Comparison of ENCODE assay signal across 35 mouse cellular contexts in genomic region chr9:51345768-51346167, GRCm38 (mm10). TPM values are rescaled to one million over a fixed set of nuclear protein-coding genes. Genes with fewer than 3 reads are reported as not detected.
"Had no signal": no experiment of that assay in that cellular context is flagged by ENCODE, and none has a peak within 500 bp of the region (broad histone marks: within the 10 kb centered on the region; RNA-seq: fewer than 3 reads in every experiment).

No protein-coding gene starts in this region.

- H3K9ac ChIP-seq: embryonic facial prominence, embryonic 12.5 days; embryonic facial prominence, embryonic 13.5 days; embryonic facial prominence, embryonic 15.5 days; forebrain, embryonic 12.5 days; forebrain, embryonic 13.5 days; forebrain, embryonic 15.5 days; forebrain, postnatal 0 days had no signal

- H3K27me3 ChIP-seq: embryonic facial prominence, embryonic 12.5 days; embryonic facial prominence, embryonic 15.5 days; forebrain, embryonic 12.5 days; forebrain, embryonic 13.5 days; forebrain, embryonic 15.5 days had no signal

- ATAC-seq: forebrain, embryonic 13.5 days; forebrain, embryonic 14.5 days; forebrain, embryonic 15.5 days; forebrain, embryonic 16.5 days; forebrain, postnatal 0 days had no signal

- H3K4me2 ChIP-seq: embryonic facial prominence, embryonic 12.5 days; embryonic facial prominence, embryonic 13.5 days; embryonic facial prominence, embryonic 15.5 days; forebrain, embryonic 12.5 days; forebrain, embryonic 13.5 days; forebrain, embryonic 15.5 days had no signal

- H3K4me3 ChIP-seq: embryonic facial prominence, embryonic 10.5 days; embryonic facial prominence, embryonic 12.5 days; embryonic facial prominence, embryonic 13.5 days; embryonic facial prominence, embryonic 15.5 days; erythroblast, embryonic 14.5 days; forebrain, embryonic 10.5 days; forebrain, embryonic 12.5 days; forebrain, embryonic 13.5 days; forebrain, embryonic 15.5 days; gastrocnemius, adult 2 months; heart, adult 2 months had no signal

- H3K9me3 ChIP-seq: embryonic facial prominence, embryonic 10.5 days; embryonic facial prominence, embryonic 12.5 days; embryonic facial prominence, embryonic 13.5 days; embryonic facial prominence, embryonic 15.5 days; forebrain, embryonic 10.5 days; forebrain, embryonic 12.5 days; forebrain, embryonic 13.5 days; forebrain, embryonic 15.5 days had no signal

- DNase-seq: cerebellum, adult 2 months; cerebellum, adult 8-10 months; cerebellum, adult 9-10 months; cerebellum, adult 9-11 months; cerebellum, postnatal 10 days; cerebellum, postnatal 14 days; cerebellum, postnatal 25 days; cerebellum, postnatal 36 days; embryo, embryonic 11 days; forebrain, postnatal 0 days; gastrocnemius, adult 2 months; gastrocnemius, postnatal 10 days; gastrocnemius, postnatal 14 days; gastrocnemius, postnatal 25 days; gastrocnemius, postnatal 36 days; heart, adult 11 months; heart, adult 18-20 months; heart, adult 2 months had no signal

- H3K36me3 ChIP-seq: embryonic facial prominence, embryonic 10.5 days; embryonic facial prominence, embryonic 12.5 days; embryonic facial prominence, embryonic 13.5 days; embryonic facial prominence, embryonic 15.5 days; forebrain, embryonic 10.5 days; forebrain, embryonic 12.5 days; forebrain, embryonic 15.5 days had no signal

- H3K27ac ChIP-seq: embryonic facial prominence, embryonic 10.5 days; embryonic facial prominence, embryonic 12.5 days; embryonic facial prominence, embryonic 13.5 days; embryonic facial prominence, embryonic 15.5 days; forebrain, embryonic 10.5 days; forebrain, embryonic 12.5 days; forebrain, embryonic 13.5 days; forebrain, embryonic 15.5 days; gastrocnemius, adult 2 months; heart, adult 2 months had no signal

- H3K4me1 ChIP-seq: embryonic facial prominence, embryonic 10.5 days; embryonic facial prominence, embryonic 15.5 days; forebrain, embryonic 10.5 days; forebrain, embryonic 12.5 days; forebrain, embryonic 13.5 days; forebrain, embryonic 15.5 days had no signal

RNA-seq across cellular contexts. Expression of gene 1810046K07Rik, which starts 17.1 kb away (rescaled TPM):
- polyA plus RNA-seq: cerebellum, adult 2 months; cortical plate, adult 2 months; embryonic facial prominence, embryonic 10.5 days; embryonic facial prominence, embryonic 11.5 days; embryonic facial prominence, embryonic 12.5 days; embryonic facial prominence, embryonic 13.5 days; embryonic facial prominence, embryonic 14.5 days; forebrain, embryonic 10.5 days; forebrain, embryonic 11.5 days; forebrain, embryonic 12.5 days; forebrain, embryonic 13.5 days; forebrain, embryonic 14.5 days; forebrain, embryonic 15.5 days; forebrain, embryonic 16.5 days; forebrain, postnatal 0 days; frontal cortex, adult 2 months; gonadal fat pad, adult 2 months had no signal
